Mouse (Mus musculus): Measurements from ENCODE around the gene Gm20815. TPM values are rescaled to one million over a fixed set of nuclear protein-coding genes. Genes with fewer than 3 reads are reported as not detected.
"Not testable (repeated sequence)": the region's sequence is repeated elsewhere in the genome, so short reads cannot be mapped to it uniquely, and the experiment has no call there.

Gene Gm20815
- not detected in 2 replicates for polyA plus RNA-seq (2015; fragmentation: Nextera tagmentation; extraction: Ambion mirVana)

DNA sequence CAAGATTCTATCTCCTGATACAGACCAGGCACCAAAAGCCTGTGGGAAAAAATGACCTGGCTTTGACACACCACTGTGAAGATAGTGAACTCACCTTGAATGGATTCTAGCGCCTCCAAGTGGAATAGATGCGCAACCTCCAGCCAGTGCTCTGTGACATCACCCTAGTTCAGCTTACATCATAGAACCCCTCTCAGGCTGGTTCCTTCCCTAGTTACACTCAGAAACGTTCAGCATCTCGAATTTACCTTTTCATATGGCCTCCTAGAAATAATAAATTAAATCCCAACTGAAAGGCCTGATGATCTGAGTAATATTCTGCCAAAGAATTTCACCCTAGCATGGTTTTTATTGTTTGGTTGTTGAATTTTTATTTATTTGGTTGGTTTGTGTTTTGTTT is at the start of gene Gm20815:
TSS of gene Gm20815 (minus strand) at position 101 of the 400 bp plus-strand sequence.
- H3K9me3 ChIP-seq (replicated peaks; ENCODE audit: control insufficient read depth, low read length); H3K27ac ChIP-seq (ENCODE audit: low read length); ATAC-seq (ENCODE audit: low read depth); H3K4me3 ChIP-seq (ENCODE audit: low read depth, low read length); H3K4me2 ChIP-seq (ENCODE audit: low read depth, low read length); H3K9ac ChIP-seq (ENCODE audit: low read depth, low read length); H3K36me3 ChIP-seq (ENCODE audit: control insufficient read depth, insufficient read depth); H3K27me3 ChIP-seq (ENCODE audit: control insufficient read depth, insufficient read depth, low read depth, low read length); H3K4me1 ChIP-seq (ENCODE audit: control insufficient read depth, low read depth, low read length): not testable (repeated sequence)
- no CpG with 5 or more reads among the region's 4 CpGs for WGBS (ENCODE audit: insufficient replicate concordance)
